Mouse (Mus musculus) adrenal gland, postnatal 36 days (tissue): ENCODE data around the gene Ubfd1. TPM values are rescaled to one million over a fixed set of nuclear protein-coding genes. Genes with fewer than 3 reads are reported as not detected.

Experiments
- DNase-seq, 2 experiments: peaks; one replicate each; pipeline ENCODE4 v3.0.0; 2021; ENCODE audit warnings: mixed read lengths in 1 of 2
- long read RNA-seq, 2 experiments: library from polyadenylated mRNA; stranded (forward); transcript quantifications; one replicate each; pipeline ENCODE4 v2.0.0; 2021; ENCODE audit warnings: borderline sequencing depth in 2 of 2
- total RNA-seq, 2 experiments: library from RNA; stranded (reverse); gene quantifications; 2 replicates each; pipeline ENCODE4 v1.2.3; 2021

Ubfd1 gene
- 10 to 100 TPM; 49.5 to 63.8 TPM for total RNA-seq
- long read RNA-seq, experiment 1, full-length matches to known transcripts = 55 of 85 reads
- long read RNA-seq, experiment 1, partial matches to known transcripts = 11 of 85 reads
- long read RNA-seq, experiment 1, other reads (novel, unspliced or antisense) = 19 of 85 reads
- long read RNA-seq, experiment 2, full-length matches to known transcripts = 30 of 35 reads
- long read RNA-seq, experiment 2, partial matches to known transcripts = 1 of 35 reads
- long read RNA-seq, experiment 2, other reads (novel, unspliced or antisense) = 4 of 35 reads

DNA sequence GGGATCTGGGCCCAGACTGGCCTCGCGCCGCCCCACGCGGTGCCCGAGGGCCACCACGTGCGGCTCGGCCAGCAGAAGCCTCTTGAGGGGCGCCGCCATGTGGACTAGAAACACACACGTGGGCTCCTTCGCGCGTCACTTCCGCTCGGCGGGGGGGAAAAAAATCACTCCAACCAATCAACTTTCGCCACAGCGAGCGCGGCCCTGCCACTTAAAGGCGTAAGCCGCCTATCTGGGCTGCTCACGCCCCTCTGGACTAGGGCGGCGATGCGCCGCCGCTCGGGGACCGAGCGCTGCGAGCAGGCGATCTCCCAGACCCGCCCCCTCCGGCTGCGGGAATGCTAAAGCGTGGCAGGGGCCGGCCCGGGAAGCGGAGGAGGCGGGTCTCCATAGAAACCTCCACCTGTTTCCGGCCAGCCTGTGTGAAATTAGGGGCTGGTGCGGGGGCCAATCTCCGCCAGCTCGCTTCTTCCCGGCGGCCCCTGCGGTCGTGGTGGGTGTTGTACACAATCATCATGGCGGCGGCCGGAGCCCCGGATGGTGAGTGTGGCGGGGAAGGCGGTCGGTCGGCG lies at the start of gene Ubfd1, which contains the start of gene Ears2:
Gene Ubfd1, plus strand, starts transcription at position 231 of the 572 bp plus-strand sequence.
Gene Ears2, minus strand, starts transcription at position 319 of the 572 bp plus-strand sequence.
- peak; percentile 96 to 97 for DNase-seq

DNA sequence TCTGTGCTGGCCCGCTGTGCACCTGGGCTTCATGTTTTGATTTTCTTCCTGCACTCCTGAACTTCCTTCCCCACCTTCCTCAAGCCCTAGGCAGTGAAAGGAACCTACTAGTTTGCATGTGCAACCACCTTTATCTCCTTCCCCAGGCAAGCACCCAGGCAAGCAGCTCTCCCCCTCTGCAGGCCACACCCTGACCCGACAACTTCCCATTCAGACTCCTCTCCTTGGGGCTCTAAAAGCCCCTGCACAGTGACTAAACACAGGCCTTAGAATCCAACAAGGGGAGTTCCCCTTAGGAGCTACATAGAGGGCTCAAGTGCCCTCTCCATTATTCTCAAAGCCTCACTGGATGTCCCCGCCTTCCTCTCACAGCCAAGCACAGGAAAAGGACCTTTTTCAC lies 48.7 kb upstream of the Ubfd1 start:
- DNase-seq = no peak

DNA sequence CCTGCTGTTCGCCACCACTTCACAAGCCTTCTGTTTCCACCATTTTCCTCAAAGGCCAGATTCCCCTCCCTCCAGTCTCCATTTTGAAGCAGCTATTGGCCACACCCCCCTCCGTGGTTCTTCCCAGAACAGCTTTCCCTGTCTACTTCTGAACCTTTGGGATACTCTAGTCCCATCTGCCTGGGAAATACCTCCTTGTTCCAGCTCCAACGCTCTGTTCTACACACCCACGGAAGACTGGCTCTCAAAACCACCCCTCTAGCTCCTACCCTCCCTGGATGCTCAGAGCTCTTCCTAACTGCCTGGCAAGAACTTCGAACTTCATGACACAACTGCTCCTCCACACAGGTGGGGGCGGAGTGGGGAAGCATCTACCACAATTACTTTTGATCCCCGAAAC lies 48.0 kb upstream of the Ubfd1 start:
- DNase-seq = no peak

DNA sequence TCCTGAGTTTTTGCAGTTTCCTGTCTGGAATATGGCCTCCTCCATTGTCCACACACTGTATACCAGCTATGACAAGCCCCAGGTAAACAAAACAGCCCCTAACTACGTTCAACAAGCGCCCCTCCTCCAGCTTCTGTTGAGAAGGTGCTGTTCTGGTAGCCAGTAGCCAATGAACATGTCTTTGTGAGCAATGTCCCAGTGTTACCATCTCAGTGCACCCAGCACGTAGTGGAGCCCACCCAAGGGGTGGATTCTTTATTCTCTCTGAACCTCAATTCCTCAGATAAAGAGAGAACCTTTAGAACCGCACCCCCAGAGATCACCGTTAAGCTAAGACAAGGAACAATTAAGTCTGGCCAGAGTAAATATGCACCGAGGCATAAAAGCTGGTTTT lies 46.7 kb upstream of the Ubfd1 start:
- DNase-seq = no peak

DNA sequence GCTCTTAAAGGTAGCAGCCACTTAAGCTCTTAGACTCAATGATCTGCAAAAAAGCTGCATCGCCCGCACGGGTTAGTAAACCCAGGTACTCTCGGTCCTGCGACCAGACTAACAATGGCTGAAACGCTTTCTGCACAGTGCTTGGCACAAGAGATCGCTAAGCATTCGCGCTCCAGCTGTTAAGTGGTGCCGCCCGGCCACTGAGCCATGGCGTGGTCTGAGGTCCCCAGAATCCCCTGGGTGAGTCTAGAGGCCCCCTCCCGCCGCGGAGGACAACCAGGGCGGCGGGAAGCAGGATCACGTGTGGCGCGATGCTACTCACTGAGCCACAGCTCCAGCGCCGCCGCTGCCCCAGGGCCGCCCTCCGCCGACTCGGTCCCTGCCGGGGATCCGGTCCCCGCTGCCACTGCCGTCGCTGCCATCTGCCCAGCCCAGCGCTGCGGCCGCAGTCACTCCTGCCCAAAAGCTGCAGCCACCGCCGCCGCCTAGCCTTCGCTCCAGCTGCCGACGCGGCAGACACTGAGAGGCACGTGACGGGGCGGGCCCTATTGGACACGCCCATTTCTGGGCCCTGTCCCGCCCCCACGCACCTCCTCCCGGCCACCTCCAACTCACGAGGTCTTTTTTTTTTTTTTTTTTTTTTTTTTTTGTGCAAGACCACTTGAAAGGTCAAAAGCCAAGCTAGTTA lies 46.2 kb upstream of the Ubfd1 start, which contains the start of gene Gga2:
Gene Gga2, minus strand, starts transcription at position 556 of the 688 bp plus-strand sequence.
- peak; percentile 91 to 92 for DNase-seq

DNA sequence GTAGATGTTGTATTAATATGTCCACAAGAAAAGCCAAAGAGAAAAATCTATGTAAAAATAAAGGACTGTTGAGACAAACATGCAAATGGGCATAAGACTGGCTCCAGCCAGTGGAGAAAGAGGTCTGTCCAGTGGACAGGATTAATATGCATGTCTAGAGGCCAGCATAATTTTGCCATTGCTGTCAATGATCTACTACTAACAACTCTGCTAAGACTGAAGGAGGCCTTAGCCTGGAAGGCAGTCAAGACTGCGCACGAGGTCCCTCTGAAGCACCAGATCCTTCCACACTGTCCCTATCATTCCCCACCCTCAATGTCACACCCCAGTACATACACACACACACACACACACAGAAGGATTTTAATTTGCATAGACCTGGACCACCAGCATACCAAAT lies 44.8 kb upstream of the Ubfd1 start:
- no peak for DNase-seq

DNA sequence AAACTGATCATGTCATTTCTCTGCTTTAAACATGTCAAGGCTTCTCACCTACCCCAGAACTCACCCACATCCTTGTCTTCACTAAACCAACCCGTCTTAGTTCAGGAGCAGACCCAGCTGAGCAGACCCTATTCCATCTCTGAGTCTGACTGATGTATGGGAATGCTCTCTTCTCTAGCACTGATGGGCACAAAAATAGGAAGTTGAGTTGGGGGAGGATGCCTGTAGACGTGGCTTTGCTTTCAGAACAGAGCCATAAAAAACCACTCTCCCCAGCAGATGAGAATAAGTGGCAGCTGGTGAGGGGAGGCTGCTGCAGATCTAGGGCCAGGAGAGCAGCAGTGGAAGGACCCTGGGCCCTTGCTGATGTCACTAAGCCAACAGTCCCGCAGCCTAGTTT lies 33.6 kb upstream of the Ubfd1 start:
- DNase-seq = no peak

DNA sequence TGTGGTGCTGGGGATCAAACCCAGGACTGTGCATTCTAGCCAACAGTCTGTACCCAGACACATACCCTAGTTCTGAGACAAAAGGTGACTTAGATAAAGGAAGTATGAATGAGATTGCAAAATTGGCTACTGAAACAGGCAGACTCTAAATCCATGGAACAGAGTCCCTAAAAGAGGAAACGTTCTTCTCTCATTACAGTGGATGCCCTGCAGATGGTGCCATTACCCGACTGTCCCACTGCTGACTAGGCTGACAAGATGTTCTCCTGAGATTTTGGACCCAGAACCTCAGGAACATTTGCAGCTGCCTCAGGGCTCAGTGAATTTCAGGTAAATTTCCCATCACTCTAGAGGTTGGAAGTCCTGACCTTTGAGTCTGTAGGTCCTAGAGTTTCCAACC lies 32.6 kb upstream of the Ubfd1 start:
- peak in 1 of 2 experiments; percentile 22 for DNase-seq

DNA sequence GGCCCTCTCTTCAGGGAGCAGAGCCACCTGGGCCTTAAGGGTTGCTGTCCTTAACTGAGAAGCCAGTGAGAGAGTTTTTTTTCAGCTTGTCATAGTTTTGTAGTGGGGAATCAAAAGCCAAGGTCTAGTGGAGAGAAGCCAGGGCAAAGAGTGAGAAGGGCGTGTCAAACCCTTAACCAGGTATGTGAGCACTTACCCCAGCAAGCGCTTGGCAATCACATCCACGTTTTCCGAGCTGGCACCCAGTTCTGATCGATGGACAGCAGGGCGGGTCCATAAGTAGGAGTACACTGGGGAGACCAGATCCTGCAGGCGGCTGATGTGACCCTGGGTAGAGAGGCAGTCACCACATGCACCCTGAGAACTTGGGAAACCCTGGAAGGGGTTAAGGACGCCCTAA lies 22.9 kb upstream of the Ubfd1 start:
- no peak for DNase-seq

DNA sequence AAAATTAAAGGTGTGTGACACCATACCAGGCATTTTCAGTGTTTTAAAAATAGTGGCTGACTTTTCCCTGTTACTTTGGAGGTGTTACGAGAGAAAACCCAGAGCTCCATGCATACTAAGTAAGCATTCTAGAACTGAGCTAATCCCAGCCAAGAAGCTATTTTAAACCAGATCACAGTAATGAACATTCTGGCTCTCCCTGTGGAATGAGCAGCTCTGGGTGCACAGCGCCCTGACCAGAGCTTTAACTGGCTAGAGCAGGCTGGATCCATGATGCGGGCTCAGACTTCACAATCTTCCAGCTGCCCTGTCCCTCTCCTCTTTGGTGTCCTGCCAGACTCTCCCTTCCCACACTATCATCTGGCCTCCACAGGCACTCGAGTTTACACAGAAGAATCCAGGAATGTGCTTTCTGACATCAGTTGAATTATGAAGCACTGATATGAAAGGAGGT lies 21.8 kb upstream of the Ubfd1 start:
- DNase-seq = peak; percentile 10 to 32

DNA sequence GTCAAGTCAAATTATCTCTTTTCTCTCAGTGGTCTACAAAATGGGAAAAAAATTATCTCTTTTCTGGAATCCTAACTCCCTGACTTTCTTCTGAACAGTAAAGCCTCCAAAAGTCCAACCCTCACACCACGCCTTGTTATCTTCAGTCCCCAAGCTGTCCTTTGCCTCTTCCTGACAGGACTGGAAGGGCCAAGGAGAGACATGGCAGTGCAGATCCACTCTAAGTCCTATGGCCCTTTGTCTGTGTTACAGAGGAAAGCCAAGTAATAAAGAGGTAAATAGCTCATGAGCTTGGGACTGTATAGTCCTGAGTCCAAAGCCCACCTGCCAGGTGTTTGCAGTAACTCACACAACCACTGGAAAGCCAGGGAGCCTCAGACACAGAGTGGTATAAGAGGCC lies 21.3 kb upstream of the Ubfd1 start:
- DNase-seq = no peak

DNA sequence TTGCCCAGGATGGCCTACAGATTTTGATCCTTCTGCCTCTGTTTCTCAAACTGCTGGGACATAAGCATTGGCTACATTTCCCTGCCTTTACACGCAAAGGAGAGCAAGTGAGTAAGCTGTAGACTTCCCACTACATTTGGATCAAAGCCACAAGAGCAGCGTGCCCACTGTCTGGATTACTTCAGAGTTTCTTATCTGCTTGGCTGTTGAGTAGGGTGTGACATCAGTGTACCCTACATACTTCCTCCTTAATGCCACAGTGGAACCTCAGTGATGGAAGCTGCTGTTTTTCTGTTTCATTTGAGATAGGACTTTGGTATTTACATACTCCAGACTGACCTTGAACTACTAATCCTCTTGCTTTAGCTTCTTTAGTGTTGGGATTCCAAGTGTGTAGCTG lies 20.2 kb upstream of the Ubfd1 start:
- no peak for DNase-seq

DNA sequence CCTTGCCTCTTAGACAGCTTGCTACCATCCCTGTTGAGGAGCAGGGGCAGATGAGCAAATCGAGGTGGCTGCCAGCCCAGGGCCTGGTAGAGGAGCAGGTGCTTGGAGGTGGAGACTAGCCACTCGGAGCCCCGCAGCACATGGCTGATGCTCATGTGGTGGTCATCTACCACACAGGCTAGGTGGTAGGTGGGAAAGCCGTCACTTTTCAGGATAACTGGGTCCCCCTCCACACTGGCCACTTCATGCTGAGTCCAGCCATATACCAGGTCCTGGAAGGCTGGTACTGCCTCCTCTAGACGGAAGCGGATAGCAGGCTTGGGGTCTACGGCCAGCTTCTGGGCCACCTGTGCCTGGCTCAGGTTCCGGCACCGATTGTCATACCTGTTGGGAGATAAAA lies 18.8 kb upstream of the Ubfd1 start:
- no peak for DNase-seq

DNA sequence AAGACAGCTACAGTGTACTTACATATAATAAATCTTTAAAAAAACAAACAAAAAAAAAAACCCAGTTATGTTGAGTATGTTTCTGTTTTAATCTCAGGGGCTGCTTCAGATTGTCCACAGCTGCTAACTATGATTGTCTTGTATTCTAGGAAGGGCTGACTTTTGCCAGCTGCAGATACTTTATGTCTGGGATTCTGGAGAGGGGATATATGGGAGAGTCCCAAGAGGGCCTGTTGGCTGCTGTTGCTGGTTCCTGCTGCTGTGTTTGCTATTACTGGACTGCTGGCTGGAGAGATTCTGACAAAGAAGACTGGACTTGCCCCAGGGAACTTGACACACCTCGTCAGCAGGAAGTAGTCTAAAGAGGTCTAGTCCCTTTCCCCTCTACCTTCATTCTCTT lies 16.1 kb upstream of the Ubfd1 start:
- DNase-seq = no peak

DNA sequence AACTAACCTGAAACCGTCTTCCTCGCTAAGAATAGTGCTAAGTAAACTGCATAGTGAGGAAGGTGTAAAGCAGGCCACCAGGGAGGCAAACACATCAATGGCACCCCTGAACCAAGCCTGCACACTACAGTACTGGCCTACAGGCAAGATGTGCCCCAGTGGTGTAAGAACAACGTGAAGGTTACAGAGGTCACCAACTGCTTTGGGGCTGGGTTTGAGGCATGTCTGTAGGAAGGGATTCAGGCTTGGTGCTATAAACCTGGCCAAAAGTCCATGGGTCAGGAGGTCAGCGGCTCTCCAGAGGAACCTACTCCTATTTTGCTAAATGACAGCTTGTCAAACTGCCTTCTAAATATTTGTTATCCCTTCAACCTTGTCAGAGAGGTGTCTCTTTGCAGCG lies 10.3 kb upstream of the Ubfd1 start:
- DNase-seq = no peak

DNA sequence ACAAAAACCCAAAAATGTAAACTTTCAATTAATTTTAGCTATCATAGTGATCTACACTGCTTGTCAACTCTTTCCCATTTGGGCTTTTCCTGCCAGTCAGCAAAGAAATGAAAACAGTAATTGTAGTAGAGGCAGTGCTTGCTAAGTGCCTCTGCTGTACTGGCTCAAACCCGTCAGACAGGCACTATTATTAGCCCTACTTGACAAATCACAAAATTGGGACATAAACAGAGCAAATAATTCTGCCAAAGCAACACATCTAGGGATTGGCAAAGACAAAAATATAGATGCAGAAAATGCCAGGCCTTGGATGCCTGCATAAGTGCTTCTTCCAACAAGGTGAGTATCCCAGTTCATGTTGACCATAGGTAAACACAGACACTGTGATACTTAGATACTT lies 1.3 kb upstream of the Ubfd1 start:
- no peak for DNase-seq

DNA sequence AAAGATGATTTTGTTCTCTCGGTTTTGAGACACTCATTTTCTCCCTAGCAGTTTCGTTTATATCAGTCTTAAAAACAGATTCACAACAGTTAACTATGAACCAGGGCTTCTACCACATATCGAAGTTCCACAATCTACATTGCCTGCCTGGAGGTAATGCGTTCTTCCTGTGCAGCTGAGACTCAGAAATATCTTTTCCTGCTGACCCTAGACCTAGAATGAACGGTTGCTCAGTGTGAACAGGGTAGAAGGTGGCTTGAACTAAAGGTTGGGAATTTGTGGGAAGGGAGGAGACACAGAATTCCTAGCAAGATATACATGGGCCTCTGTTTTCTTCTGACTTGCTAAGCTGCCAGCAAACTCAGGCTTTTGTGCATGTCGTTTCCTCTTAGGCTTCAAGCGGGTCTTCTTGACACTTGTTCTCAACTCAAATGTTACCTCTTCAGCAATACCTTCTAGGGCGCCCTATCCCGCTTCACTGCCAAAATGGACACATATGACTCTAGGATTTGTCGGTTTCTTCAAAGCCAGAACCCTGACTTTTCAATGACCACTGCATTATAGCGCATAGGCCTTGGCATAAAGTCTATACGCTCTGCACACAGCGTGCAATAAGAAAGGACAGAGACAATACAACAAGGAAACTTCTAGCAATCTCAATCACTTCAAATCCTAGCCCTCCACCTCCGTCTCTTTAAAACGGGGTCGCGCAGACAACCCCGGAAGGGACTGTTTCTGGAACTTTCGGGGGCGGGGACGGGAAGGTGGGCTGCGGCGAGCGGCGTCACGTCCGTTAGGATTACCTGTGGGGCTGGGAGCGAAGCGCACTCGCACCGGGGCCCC lies 652 bp upstream of the Ubfd1 start:
- no peak for DNase-seq

DNA sequence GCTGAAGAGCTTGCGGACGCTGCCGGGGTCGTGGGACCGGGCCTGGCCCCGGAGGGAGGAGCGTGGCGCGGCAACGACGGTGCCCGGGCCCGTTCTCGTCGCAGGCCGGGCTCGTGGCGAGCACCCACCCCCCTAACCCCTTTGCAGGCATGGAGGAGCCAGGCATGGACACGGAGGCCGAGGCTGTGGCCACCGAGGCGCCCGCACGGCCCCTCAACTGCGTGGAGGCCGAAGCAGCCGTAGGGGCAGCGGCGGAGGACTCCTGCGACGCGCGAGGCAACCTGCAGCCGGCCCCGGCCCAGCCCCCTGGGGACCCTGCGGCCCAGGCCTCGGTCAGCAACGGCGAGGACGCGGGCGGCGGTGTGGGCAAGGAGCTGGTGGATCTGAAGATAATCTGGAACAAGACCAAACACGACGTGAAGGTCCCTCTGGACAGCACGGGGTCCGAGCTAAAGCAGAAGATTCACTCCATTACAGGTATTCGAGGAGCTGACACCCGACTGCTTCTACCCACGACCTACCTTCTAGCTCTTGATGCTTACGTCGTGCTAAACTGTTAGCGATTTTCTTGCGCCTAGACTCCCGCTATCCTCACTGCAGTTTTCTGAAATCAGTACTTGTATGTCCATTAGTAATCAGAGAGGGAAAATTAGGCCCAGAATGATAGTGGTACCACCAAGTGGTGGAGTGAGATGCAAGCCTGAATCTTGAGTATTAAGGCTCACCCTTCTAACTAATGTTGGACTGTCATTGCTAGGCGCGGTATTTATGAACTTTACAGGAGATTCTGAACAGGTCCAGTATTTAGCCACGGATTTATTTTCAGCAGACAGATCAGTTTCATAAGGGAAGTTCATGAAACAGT lies 774 bp downstream of the Ubfd1 start:
- peak; percentile 21 to 42 for DNase-seq

DNA sequence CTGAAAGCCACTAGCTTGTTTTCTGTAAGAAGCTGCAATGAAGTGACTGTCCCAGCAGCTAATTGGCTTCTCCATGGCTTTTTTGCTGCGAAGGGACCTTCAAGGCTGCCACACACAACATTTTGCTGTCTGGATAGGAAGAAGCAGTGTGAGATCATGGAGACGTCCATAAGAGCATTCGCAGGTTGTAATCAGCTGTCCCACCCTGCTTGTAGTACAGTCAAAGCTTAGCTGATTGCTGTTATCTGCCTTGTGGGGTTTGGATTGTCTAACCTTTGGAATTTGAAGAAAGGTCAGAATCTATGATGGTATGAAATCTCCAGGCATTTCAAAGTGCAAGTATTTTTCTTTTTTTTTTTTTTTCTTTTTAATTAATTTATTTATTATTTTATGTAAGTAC lies 7.4 kb downstream of the Ubfd1 start:
- DNase-seq = no peak

DNA sequence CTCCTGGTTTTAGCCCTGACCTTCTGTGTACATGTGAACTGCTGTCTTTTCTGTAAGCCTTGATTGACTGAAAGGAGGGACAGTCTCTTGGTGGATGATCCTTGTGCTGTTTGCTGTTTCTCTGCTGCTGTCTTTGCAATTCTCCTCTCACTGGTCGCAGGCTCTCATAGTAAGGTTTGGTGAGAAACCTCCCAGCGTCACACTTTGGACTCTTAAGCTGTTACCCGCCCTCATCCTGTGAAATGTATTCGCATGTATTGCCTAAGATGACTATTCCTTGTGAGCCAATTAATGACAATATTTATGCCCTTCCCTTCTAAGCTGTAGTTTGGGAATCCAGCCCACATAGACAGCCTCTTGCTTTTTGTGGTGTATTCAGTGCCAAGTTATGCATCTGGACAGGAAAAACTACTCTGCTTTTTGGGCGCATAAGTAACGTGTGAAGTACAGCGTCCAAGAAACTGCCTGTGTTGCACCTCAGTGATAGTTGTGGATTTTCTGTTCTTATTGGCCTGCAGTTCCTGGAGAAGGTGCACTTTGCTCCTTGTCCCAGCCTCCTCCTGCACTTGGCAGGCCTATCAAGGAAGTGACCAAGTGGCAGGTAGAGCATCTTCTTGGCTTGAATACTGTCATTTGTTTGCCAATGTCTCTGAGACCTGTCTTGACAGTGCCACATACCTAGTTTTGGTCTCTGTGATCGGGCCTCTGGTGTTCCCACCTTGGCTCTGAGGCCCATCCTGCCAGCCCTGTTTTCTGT lies 13.0 kb downstream of the Ubfd1 start:
- DNase-seq = no peak

DNA sequence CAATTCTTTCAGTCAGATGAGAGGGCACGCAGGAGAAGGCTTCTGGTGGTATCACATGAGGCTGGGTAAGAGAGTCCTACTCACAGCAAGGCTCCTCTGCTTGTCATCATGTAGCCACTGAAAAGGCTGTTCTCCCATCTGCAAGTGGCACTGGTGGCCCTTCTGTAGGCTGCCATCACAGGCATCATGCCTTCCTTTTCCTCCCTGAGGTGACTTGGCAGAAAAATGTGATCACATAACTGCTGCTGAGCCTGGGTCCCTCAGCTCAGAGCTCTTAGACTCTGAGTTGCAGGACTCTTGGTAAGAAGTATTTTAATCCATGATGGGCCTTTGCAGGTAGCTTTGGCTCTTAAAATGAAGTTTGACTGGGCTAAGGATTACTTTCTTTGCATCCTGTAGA lies 14.1 kb downstream of the Ubfd1 start:
- DNase-seq = no peak
